Mouse (Mus musculus): ENCODE measurements at regions not wholly inside any gene's neighbourhood (a gene's known extent, or its start where the extent isn't known, plus 50 kb on each side); places are given as distances from the start of the nearest gene placed in this dataset.

DNA sequence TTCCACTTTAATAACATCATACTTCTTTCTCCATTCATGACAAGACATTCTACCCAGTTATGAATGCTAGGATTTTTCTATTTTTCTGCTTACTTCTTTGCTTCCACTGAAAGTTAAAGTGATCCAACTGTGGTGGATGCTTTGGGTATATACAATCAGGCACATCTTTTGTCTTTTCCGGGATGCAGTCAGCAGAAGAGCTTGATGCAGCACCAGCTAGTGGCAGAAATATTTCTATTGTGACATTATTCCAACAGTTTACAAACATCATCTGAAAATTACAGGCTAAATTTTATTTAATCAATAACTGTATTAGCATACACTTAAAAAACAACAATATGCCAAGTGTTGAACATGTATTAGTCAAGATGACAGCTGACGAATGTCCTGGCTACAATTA lies 336.3 kb downstream of the Tm4sf1 start:
- Histone ChIP-seq H3K36me3 (ENCODE audit: control insufficient read depth, insufficient read depth, low read length) (no peaks in the 10 kb centered on the region), H3K27ac (no peak overlapping the region), H3K4me1 (ENCODE audit: control insufficient read depth, insufficient read depth, low read length) (no peaks in the 10 kb centered on the region), H3K79me2 (replicated peaks; ENCODE audit: control insufficient read depth, insufficient read depth, low read length) (no peaks in the 10 kb centered on the region), H3K4me3 (no peak overlapping the region), H3K9ac (ENCODE audit: low read depth, low read length) (no peak overlapping the region), H3K27me3 (ENCODE audit: control insufficient read depth, insufficient read depth, low read length) (no peaks in the 10 kb centered on the region)
- TF ChIP-seq CTCF (IDR thresholded peaks at IDR 0.05) (no peak), POLR2A (IDR thresholded peaks at IDR 0.05; ENCODE audit: insufficient read depth, low read depth, low read length) (no peak), EP300 (IDR thresholded peaks at IDR 0.05; ENCODE audit: insufficient read depth, low read depth, low read length) (no peak)
- DNase-seq = no peak
- 87% methylated on average over 2 of the region's 2 CpGs for WGBS
- intact Hi-C loops (cut with DNase I) = no loop called here

DNA sequence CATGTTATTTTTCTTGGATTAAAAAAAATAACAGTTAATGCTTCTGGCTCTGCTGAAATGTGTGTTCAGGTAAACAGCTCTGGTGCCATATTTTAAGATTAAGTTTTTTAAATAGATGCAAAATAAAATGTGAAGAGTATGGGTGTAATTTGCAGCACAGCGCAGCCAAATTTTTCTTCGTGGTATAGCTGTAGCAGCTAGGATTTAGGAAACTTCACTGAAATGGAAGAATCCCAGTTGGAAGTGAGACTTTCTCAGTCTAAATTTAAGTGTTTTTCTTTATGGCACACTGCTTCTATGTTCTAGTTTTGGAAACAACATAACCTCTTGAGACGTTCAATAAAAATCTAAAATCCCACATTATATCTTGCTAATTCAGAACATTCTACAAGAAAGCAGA lies 337.6 kb downstream of the Tm4sf1 start:
- intact Hi-C loops (cut with DNase I) = no loop called here
- Histone ChIP-seq H3K27me3 (ENCODE audit: control insufficient read depth, insufficient read depth, low read length) (no peaks in the 10 kb centered on the region), H3K27ac (no peak overlapping the region), H3K79me2 (replicated peaks; ENCODE audit: control insufficient read depth, insufficient read depth, low read length) (no peaks in the 10 kb centered on the region), H3K4me1 (ENCODE audit: control insufficient read depth, insufficient read depth, low read length) (no peaks in the 10 kb centered on the region), H3K4me3 (no peak overlapping the region), H3K9ac (ENCODE audit: low read depth, low read length) (no peak overlapping the region), H3K36me3 (ENCODE audit: control insufficient read depth, insufficient read depth, low read length) (no peaks in the 10 kb centered on the region)
- TF ChIP-seq POLR2A (IDR thresholded peaks at IDR 0.05; ENCODE audit: insufficient read depth, low read depth, low read length) = no peak
- TF ChIP-seq CTCF (IDR thresholded peaks at IDR 0.05) = no peak
- TF ChIP-seq EP300 (IDR thresholded peaks at IDR 0.05; ENCODE audit: insufficient read depth, low read depth, low read length) = no peak
- whole genome bisulfite sequencing = 83% methylated on average over 3 of the region's 3 CpGs
- no peak for DNase-seq

DNA sequence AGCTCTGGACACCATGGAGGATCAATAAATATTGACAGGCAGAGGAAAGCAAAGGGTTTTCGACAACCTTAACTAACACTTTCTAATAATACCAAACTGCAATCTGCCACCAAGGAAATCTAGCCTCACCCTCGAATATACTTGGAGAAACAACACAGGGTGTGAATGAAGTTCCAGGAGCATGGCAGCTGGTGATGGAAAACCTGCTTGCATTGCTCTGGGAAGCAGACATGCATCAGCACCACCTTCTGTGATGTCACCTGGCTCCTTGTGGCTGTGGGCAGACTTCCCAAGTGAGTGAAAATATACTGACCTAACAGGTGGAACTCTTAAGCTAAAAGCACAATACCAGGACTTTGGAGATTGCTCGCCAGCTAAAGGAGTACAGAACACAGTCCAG lies 338.5 kb downstream of the Tm4sf1 start:
- Histone ChIP-seq H3K36me3 (ENCODE audit: control insufficient read depth, insufficient read depth, low read length) (no peaks in the 10 kb centered on the region), H3K27ac (no peak overlapping the region), H3K9ac (ENCODE audit: low read depth, low read length) (no peak overlapping the region), H3K4me3 (no peak overlapping the region), H3K27me3 (ENCODE audit: control insufficient read depth, insufficient read depth, low read length) (no peaks in the 10 kb centered on the region), H3K79me2 (replicated peaks; ENCODE audit: control insufficient read depth, insufficient read depth, low read length) (no peaks in the 10 kb centered on the region), H3K4me1 (ENCODE audit: control insufficient read depth, insufficient read depth, low read length) (no peaks in the 10 kb centered on the region)
- DNase-seq = no peak
- intact Hi-C loops (cut with DNase I) = no loop called here
- WGBS = 76% methylated on average over 3 of the region's 3 CpGs
- TF ChIP-seq POLR2A (IDR thresholded peaks at IDR 0.05; ENCODE audit: insufficient read depth, low read depth, low read length) = no peak
- no peak for TF ChIP-seq CTCF (IDR thresholded peaks at IDR 0.05)
- no peak for TF ChIP-seq EP300 (IDR thresholded peaks at IDR 0.05; ENCODE audit: insufficient read depth, low read depth, low read length)

DNA sequence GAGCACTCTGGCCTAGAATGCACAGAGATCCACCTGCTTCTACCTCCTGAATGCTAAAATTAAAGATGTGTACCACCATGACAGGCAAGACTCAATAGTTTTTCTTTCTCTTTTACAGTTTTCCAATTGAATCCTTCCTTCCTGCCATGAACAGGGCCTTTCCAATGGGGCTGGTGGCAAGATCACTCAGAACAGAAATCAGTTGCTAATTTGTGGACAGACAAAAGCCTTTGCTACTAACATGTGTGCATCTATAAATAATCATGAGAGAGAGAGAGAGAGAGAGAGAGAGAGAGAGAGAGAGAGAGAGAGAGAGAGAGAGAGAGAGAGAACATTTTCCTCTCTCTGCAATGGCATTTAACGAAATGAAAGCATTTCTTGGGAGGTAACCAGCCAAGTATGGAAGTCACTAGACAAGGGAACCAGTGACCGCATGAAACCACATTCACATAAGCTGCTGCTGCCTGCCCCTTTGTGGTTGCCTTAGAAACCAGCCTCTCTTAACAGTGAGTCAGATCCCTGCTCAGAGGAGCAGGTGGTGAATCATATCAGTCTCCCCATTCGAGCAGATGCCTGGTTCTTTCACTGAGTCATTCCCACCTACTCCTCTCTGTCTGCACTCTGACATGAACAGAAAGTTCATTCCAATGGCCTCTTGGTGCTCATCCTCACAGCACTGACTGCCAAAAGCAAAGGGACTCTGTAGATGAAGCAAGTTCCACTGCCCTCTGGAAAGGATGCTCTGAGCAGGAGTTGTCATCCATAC lies 339.4 kb downstream of the Tm4sf1 start:
- H3K9ac ChIP-seq (ENCODE audit: low read depth, low read length) = no peak overlapping the region
- DNase-seq = no peak
- H3K27me3 ChIP-seq (ENCODE audit: control insufficient read depth, insufficient read depth, low read length) = no peaks in the 10 kb centered on the region
- no peaks in the 10 kb centered on the region for H3K4me1 ChIP-seq (ENCODE audit: control insufficient read depth, insufficient read depth, low read length)
- TF ChIP-seq CTCF (IDR thresholded peaks at IDR 0.05) (no peak), EP300 (IDR thresholded peaks at IDR 0.05; ENCODE audit: insufficient read depth, low read depth, low read length) (no peak), POLR2A (IDR thresholded peaks at IDR 0.05; ENCODE audit: insufficient read depth, low read depth, low read length) (no peak)
- intact Hi-C loops (cut with DNase I) = no loop called here
- H3K4me3 ChIP-seq = no peak overlapping the region
- no peak overlapping the region for H3K27ac ChIP-seq
- H3K36me3 ChIP-seq (ENCODE audit: control insufficient read depth, insufficient read depth, low read length) = no peaks in the 10 kb centered on the region
- no peaks in the 10 kb centered on the region for H3K79me2 ChIP-seq (replicated peaks; ENCODE audit: control insufficient read depth, insufficient read depth, low read length)
- WGBS = 36% methylated on average over 3 of the region's 3 CpGs

DNA sequence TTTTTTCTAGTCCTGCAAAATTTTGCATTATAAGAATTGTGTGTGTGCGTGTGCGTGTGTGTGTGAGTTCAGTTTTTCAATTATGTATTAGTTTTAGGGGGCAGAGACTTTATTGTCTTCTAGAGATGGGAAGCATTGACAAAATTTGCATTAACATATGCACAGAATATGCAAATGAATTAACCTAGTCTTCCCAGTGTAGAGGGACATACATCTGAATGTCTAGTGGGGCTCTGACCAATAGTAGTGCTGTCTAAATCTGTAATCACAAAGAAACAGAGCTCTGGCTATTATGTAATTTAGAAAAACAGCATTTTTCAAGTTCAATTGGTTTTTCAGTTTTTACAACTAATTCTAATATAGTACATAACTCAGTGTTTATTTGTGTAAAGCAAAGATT lies 344.8 kb downstream of the Tm4sf1 start:
- H3K9ac ChIP-seq (ENCODE audit: low read depth, low read length) = no peak overlapping the region
- H3K27ac ChIP-seq = no peak overlapping the region
- TF ChIP-seq POLR2A (IDR thresholded peaks at IDR 0.05; ENCODE audit: insufficient read depth, low read depth, low read length) (no peak), EP300 (IDR thresholded peaks at IDR 0.05; ENCODE audit: insufficient read depth, low read depth, low read length) (no peak), CTCF (IDR thresholded peaks at IDR 0.05) (no peak)
- intact Hi-C loops (cut with DNase I) = no loop called here
- H3K27me3 ChIP-seq (ENCODE audit: control insufficient read depth, insufficient read depth, low read length) = no peaks in the 10 kb centered on the region
- DNase-seq = no peak
- no peaks in the 10 kb centered on the region for H3K36me3 ChIP-seq (ENCODE audit: control insufficient read depth, insufficient read depth, low read length)
- no peak overlapping the region for H3K4me3 ChIP-seq
- no peaks in the 10 kb centered on the region for H3K79me2 ChIP-seq (replicated peaks; ENCODE audit: control insufficient read depth, insufficient read depth, low read length)
- 97% methylated on average over 2 of the region's 2 CpGs for WGBS
- H3K4me1 ChIP-seq (ENCODE audit: control insufficient read depth, insufficient read depth, low read length) = no peaks in the 10 kb centered on the region

DNA sequence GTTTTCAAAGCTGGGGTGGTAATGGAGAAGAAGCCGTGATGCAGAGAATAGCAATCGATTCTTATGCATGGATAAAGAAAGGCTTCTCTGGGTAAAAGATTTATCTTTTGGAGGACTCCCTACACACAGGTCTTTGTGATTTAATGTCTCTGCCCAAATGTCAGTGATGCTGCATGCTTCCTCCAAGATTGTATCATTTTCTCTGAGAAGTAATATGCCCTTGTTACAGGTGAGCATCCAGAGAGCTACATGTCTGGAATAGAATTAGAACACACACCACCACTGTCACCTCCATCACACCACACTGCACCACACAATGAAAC lies 346.0 kb downstream of the Tm4sf1 start:
- no peak for DNase-seq
- H3K9ac ChIP-seq (ENCODE audit: low read depth, low read length) = no peak overlapping the region
- intact Hi-C loops (cut with DNase I) = no loop called here
- WGBS = 85% methylated on average over 2 of the region's 2 CpGs
- H3K79me2 ChIP-seq (replicated peaks; ENCODE audit: control insufficient read depth, insufficient read depth, low read length) = no peaks in the 10 kb centered on the region
- H3K4me3 ChIP-seq = no peak overlapping the region
- no peak overlapping the region for H3K27ac ChIP-seq
- H3K36me3 ChIP-seq (ENCODE audit: control insufficient read depth, insufficient read depth, low read length) = no peaks in the 10 kb centered on the region
- H3K4me1 ChIP-seq (ENCODE audit: control insufficient read depth, insufficient read depth, low read length) = no peaks in the 10 kb centered on the region
- no peaks in the 10 kb centered on the region for H3K27me3 ChIP-seq (ENCODE audit: control insufficient read depth, insufficient read depth, low read length)
- no peak for TF ChIP-seq POLR2A (IDR thresholded peaks at IDR 0.05; ENCODE audit: insufficient read depth, low read depth, low read length)
- TF ChIP-seq EP300 (IDR thresholded peaks at IDR 0.05; ENCODE audit: insufficient read depth, low read depth, low read length) = no peak
- no peak for TF ChIP-seq CTCF (IDR thresholded peaks at IDR 0.05)
